Mouse (Mus musculus): ENCODE measurements around the gene Adcy10.
A peak's percentile ranks its signal among the peaks of the same experiment; 100 is the strongest.

Gene Adcy10

DNA sequence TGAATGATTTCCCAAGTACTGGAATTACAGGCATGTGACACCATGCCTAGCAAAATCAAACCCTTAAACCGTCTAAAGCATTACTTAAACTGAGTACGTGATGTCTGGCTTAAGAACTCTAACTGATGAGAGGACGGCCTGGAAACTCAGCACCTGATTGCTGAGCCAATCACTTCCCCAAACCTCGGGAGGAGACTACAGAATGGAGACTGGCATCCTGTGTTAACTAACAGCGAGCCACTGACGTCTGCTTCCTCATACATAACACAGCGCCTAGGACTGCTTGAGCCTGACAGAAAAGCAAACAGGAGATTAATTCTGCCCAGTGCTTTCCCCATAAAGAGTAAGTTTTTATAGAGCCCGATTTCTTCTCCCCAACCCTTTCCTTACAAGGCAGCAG lies 119.2 kb downstream of the Adcy10 start:
- DNase-seq (ENCODE audit: low spot score): no peak

- no peak for DNase-seq (ENCODE audit: low spot score)
Observed at GRCm38 (mm10) chr1:165605108-165605507, 120.1 kb downstream of the Adcy10 start.

DNA sequence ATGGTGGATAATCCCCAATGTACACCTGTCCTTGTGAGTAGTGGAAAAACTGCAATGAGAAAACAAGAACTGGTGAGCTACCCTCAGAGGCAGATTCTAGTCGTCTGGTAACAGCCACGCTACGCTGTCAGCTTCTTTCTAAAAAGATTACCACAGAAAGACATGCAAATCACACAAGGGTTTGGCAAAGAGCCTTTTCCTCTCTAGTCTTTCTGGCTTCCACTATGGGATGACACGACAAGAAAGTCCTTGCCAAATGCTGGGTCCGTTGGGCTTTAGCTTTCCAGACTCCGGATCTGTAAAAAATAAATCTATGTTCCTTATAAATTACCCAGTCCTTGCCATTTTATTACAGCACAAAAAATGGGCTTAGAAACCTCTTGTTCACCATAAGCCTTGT lies 120.8 kb downstream of the Adcy10 start:
- no peak for DNase-seq (ENCODE audit: low spot score)

DNA sequence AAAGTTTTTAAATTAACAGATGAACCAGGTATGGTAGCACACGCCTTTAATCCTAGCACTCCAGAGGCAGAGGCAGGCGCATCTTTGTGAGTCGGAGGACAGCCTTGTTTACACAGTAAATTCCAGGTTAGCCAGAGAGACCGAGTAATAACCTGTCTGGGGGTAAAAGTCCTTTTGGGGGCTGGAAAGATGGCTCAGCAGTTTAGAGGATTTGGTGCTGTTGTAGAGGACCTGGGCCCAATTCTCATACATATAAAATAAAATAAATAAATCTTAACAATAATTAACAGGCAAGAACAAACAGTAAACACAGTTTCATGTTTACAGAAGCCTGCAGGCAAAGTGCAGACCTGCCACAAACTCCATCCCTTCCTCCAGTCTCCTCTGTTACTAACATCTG lies 123.9 kb downstream of the Adcy10 start:
- DNase-seq (ENCODE audit: low spot score): peak; percentile 59

GRCm38 (mm10) chr1:165609495-165610320 lies 124.7 kb downstream of the Adcy10 start:
- DNase-seq (ENCODE audit: low spot score): peak; percentile 69

GRCm38 (mm10) chr1:165610321-165610999 lies 125.5 kb downstream of the Adcy10 start:
- no peak for DNase-seq (ENCODE audit: low spot score)

- DNase-seq (ENCODE audit: low spot score): no peak
Observed at GRCm38 (mm10) chr1:165612714-165613113, 127.7 kb downstream of the Adcy10 start.

DNA sequence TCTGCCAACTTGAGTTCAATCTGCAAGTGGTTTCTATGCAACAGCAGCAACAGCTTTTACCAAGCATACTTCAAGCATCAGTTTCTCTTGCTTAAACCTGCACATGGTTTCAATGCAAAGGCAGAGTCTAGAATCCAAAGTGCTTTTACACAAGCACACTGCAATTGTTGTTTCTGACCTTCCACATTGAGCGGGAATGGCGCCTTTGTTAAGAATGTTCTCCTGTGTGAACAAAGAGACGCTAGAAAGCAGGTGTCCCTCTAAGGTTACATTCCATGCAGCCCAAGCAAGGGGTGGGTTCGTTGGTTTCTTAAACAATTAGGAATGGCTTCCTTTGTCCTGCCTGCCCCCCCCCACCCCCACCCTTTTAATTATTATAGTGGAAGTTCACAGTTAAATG lies 128.9 kb downstream of the Adcy10 start:
- DNase-seq (ENCODE audit: low spot score): no peak

DNA sequence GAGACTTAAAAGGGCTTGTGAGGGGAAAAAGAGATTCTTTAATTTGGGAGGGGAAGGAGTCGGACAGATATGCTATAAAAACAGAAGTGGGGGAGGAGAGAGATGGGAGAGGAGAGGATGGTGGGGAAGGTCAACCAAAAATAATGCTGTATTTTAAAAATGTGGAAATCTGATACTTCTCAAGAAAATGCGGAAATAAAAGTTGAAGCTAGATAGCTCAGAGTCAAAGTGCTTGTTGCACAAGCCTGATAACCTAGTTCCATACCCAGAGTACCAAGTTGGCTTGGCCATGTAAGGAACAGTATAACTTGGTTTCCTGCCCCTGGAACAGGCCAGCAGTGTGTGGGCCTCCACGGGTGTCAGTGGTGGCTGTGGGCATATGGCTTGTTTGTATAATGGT lies 129.8 kb downstream of the Adcy10 start:
- DNase-seq (ENCODE audit: low spot score): no peak

DNA sequence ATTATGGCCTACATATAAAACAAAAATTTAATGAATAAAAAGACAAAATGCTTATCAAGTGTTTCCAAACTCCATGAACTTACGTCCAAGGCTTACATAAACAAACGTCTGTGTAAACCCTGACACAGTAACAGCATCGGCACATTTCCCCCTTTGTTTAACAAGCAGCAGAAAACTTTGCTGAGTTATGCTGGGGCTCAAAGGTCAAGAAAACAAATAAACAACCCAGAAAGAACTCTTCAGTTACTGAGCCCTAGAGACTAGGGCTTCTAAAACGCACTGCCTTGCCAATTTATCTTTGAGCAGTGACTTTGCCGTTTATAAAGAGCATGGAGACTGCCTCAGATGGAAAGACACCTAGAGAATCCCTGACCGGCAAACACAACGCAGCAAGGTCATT lies 131.7 kb downstream of the Adcy10 start:
- peak; percentile 66 for DNase-seq (ENCODE audit: low spot score)

DNA sequence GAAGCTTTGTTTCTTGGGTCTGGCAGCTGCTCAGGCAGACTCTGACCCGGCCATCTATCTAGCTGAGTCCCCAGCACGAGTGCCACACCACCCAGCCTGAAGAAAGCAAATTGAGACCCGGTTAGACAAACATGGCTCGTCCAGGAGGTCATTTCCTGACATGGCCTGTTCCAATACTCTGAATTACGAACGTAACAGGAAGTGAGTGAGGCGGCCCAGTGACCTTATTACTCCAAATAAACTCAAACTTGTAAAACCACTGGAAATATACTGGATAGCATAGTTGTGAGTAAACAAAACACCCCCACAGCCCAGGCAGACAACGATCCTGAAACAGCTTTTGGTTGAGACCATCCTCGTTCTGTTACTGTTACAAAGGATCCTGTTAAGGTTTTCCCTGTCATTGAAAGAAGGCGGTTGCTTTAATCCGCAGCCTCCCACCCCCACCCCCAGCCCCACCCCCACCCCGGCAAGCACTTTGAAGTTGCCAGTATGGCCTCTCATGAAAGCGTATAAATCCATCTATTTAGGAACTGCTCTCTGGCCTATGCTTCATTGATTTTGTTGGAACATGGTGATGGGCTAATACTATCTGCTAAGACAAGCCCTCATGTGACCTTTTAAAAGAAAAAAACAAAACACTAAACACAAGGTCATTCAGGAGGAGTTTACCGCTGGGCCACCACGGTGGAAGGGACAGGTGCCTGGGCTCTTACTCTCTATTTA lies 132.3 kb downstream of the Adcy10 start:
- DNase-seq (ENCODE audit: low spot score): peak; percentile 81

GRCm38 (mm10) chr1:165618201-165618624 lies 133.2 kb downstream of the Adcy10 start:
- DNase-seq (ENCODE audit: low spot score): no peak

GRCm38 (mm10) chr1:165625058-165625457 lies 140.1 kb downstream of the Adcy10 start:
- no peak for DNase-seq (ENCODE audit: low spot score)

DNA sequence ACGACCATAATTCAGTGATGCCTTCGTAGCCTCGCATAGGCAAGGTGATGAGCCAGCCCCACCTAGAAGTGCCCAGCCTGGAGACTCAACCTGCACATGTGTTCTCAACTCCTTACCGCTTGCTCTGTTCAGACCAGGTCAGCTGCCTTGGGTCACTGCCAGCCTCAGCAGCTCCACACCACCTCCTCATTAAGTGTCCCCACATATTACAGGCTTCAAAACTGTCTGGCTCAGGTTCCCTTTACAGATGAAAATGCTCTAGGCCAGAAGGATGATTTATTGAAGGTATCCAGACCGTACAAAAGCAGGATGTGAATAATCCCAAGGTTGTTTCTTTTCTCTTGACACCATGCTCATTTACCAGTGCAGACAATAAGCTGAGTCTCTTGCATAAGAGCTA lies 140.9 kb downstream of the Adcy10 start:
- no peak for DNase-seq (ENCODE audit: low spot score)

Measured in yolk sac, embryonic 10.5 days (tissue).